Mouse (Mus musculus): ENCODE measurements around the gene Dlx4. TPM values are rescaled to one million over a fixed set of nuclear protein-coding genes. Genes with fewer than 3 reads are reported as not detected.

Gene Dlx4
- total and polyA plus RNA-seq, 2 experiments, result 0.29 TPM; not detected in 1

GRCm38 (mm10) chr11:95148754-95149153 lies 2.7 kb upstream of the Dlx4 start:
- Histone ChIP-seq H3K36me3 (ENCODE audit: control insufficient read depth, insufficient read depth, low read length) (no peaks in the 10 kb centered on the region), H3K27ac (replicated peaks; ENCODE audit: insufficient read depth, low read depth, low read length) (no peak overlapping the region), H3K4me1 (ENCODE audit: control insufficient read depth, insufficient read depth, low read length) (peaks cover 6% of the 10 kb centered on the region), H3K79me2 (ENCODE audit: control insufficient read depth, insufficient read depth, low read length) (no peaks in the 10 kb centered on the region), H3K27me3 (ENCODE audit: control insufficient read depth, insufficient read depth, low read length) (peaks cover 41% of the 10 kb centered on the region), H3K4me3 (ENCODE audit: insufficient read depth, low read depth, low read length) (no peak overlapping the region), H3K9ac (ENCODE audit: low read depth, low read length) (no peak overlapping the region)
- DNase-seq (ENCODE audit: extremely low read depth, low read depth, low spot score), result no peak
- TF ChIP-seq CTCF (IDR thresholded peaks at IDR 0.05; ENCODE audit: low read depth, low read length) (no peak), POLR2A (IDR thresholded peaks at IDR 0.05; ENCODE audit: extremely low read depth, insufficient read depth, low read length) (no peak)
- 13% methylated on average over 9 of the region's 9 CpGs for WGBS

DNA sequence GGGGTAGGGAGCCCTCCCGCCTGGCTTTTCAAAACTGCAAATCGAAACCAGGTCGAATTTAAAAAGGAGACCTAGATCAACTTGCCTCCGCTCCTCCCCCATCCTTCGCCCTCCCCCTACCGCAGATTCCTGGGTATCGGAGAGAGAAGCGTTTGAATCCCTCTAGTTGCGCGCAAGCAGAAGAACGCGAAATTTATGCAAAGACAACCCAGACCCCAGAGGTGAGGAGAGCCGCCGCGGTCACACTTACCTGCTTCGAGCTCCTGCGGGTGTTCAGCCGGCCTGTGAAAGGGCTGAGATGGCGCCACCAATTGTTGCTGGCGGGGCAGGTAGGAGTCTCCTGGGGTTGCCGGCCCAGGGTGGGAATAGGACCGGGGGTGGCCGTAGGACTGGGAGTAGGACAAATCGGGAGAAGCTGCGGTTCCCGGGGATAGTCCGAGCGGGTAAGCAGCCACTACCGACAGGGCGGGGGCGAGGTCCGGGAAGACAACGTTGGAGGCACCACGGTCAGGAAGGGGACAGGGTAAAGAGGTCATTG lies 1.0 kb downstream of the Dlx4 start:
- Histone ChIP-seq H3K36me3 (ENCODE audit: control insufficient read depth, insufficient read depth, low read length) (no peaks in the 10 kb centered on the region), H3K79me2 (ENCODE audit: control insufficient read depth, insufficient read depth, low read length) (no peaks in the 10 kb centered on the region), H3K4me1 (ENCODE audit: control insufficient read depth, insufficient read depth, low read length) (peaks cover 6% of the 10 kb centered on the region), H3K27ac (replicated peaks; ENCODE audit: insufficient read depth, low read depth, low read length) (no peak overlapping the region), H3K9ac (ENCODE audit: low read depth, low read length) (no peak overlapping the region), H3K4me3 (ENCODE audit: insufficient read depth, low read depth, low read length) (peak overlapping the region; percentile 6; the same call in 1 of the 2 replicates), H3K27me3 (ENCODE audit: control insufficient read depth, insufficient read depth, low read length) (peaks cover 54% of the 10 kb centered on the region)
- TF ChIP-seq CTCF (IDR thresholded peaks at IDR 0.05; ENCODE audit: low read depth, low read length) (no peak), POLR2A (IDR thresholded peaks at IDR 0.05; ENCODE audit: extremely low read depth, insufficient read depth, low read length) (no peak)
- WGBS, result 2% methylated on average over 34 of the region's 34 CpGs
- DNase-seq (ENCODE audit: extremely low read depth, low read depth, low spot score), result peak; percentile 25

DNA sequence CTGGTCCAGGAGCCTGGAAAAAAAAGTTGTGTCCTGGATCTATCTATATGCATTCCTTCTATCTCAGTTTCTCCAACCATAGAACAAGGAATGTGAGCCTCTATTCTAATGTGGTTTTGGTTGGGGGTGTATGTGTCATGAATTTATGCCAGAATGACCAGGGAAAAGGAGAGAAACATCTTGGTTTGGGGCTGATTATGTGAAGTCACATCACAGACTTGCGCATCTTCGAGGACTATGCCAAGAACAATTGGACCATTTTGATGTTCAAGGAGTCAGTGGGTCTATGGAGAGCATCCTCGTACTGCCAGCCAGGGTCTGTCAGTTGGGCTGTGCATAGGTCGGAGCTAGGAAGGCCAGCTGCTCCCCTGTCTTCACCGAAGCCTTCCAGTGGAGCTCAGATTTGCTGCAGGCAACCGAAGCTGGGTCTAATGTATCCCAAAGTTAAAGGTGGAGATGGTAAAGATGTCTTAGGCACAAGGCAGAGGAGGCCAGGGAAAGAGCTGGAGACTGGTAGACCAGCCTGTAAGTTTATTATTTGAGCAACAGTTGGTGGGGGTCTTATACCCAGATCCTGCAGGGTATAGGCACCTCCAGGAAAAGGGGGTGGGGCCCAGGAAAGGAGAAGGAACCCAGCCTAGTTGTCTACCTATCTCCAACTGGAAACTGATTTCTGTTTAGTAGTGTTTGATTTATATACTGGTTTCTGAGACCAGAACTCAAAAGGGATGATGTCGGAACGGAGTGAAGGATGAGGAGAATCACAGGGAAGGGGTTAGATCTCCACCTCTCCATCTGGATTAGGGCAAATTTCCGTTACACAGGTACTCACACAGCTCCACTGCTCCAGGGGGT lies 1.7 kb downstream of the Dlx4 start:
- H3K27ac ChIP-seq (replicated peaks; ENCODE audit: insufficient read depth, low read depth, low read length), result no peak overlapping the region
- no peak overlapping the region for H3K9ac ChIP-seq (ENCODE audit: low read depth, low read length)
- H3K36me3 ChIP-seq (ENCODE audit: control insufficient read depth, insufficient read depth, low read length), result no peaks in the 10 kb centered on the region
- H3K79me2 ChIP-seq (ENCODE audit: control insufficient read depth, insufficient read depth, low read length), result no peaks in the 10 kb centered on the region
- H3K4me1 ChIP-seq (ENCODE audit: control insufficient read depth, insufficient read depth, low read length), result peaks cover 6% of the 10 kb centered on the region
- 29% methylated on average over 9 of the region's 9 CpGs for WGBS
- H3K27me3 ChIP-seq (ENCODE audit: control insufficient read depth, insufficient read depth, low read length), result peaks cover 54% of the 10 kb centered on the region
- no peak overlapping the region for H3K4me3 ChIP-seq (ENCODE audit: insufficient read depth, low read depth, low read length)
- DNase-seq (ENCODE audit: extremely low read depth, low read depth, low spot score), result no peak
- TF ChIP-seq POLR2A (IDR thresholded peaks at IDR 0.05; ENCODE audit: extremely low read depth, insufficient read depth, low read length), result no peak
- TF ChIP-seq CTCF (IDR thresholded peaks at IDR 0.05; ENCODE audit: low read depth, low read length), result no peak

GRCm38 (mm10) chr11:95143663-95144062 lies 2.4 kb downstream of the Dlx4 start:
- Histone ChIP-seq H3K9ac (ENCODE audit: low read depth, low read length) (no peak overlapping the region), H3K4me1 (ENCODE audit: control insufficient read depth, insufficient read depth, low read length) (peaks cover 6% of the 10 kb centered on the region), H3K4me3 (ENCODE audit: insufficient read depth, low read depth, low read length) (no peak overlapping the region), H3K36me3 (ENCODE audit: control insufficient read depth, insufficient read depth, low read length) (no peaks in the 10 kb centered on the region), H3K27me3 (ENCODE audit: control insufficient read depth, insufficient read depth, low read length) (peaks cover 51% of the 10 kb centered on the region), H3K27ac (replicated peaks; ENCODE audit: insufficient read depth, low read depth, low read length) (no peak overlapping the region), H3K79me2 (ENCODE audit: control insufficient read depth, insufficient read depth, low read length) (no peaks in the 10 kb centered on the region)
- 19% methylated on average over 4 of the region's 4 CpGs for WGBS
- TF ChIP-seq POLR2A (IDR thresholded peaks at IDR 0.05; ENCODE audit: extremely low read depth, insufficient read depth, low read length), result no peak
- no peak for TF ChIP-seq CTCF (IDR thresholded peaks at IDR 0.05; ENCODE audit: low read depth, low read length)
- no peak for DNase-seq (ENCODE audit: extremely low read depth, low read depth, low spot score)

GRCm38 (mm10) chr11:95142980-95143575 lies 3.0 kb downstream of the Dlx4 start:
- Histone ChIP-seq H3K27me3 (ENCODE audit: control insufficient read depth, insufficient read depth, low read length) (peaks cover 45% of the 10 kb centered on the region), H3K4me1 (ENCODE audit: control insufficient read depth, insufficient read depth, low read length) (peaks cover 6% of the 10 kb centered on the region), H3K9ac (ENCODE audit: low read depth, low read length) (no peak overlapping the region), H3K36me3 (ENCODE audit: control insufficient read depth, insufficient read depth, low read length) (no peaks in the 10 kb centered on the region), H3K79me2 (ENCODE audit: control insufficient read depth, insufficient read depth, low read length) (no peaks in the 10 kb centered on the region), H3K4me3 (ENCODE audit: insufficient read depth, low read depth, low read length) (no peak overlapping the region), H3K27ac (replicated peaks; ENCODE audit: insufficient read depth, low read depth, low read length) (no peak overlapping the region)
- no peak for DNase-seq (ENCODE audit: extremely low read depth, low read depth, low spot score)
- WGBS, result 8% methylated on average over 39 of the region's 39 CpGs
- TF ChIP-seq CTCF (IDR thresholded peaks at IDR 0.05; ENCODE audit: low read depth, low read length) (no peak), POLR2A (IDR thresholded peaks at IDR 0.05; ENCODE audit: extremely low read depth, insufficient read depth, low read length) (no peak)
